11 mouse cellular contexts compared by ENCODE assay signal in the genomic region with DNA sequence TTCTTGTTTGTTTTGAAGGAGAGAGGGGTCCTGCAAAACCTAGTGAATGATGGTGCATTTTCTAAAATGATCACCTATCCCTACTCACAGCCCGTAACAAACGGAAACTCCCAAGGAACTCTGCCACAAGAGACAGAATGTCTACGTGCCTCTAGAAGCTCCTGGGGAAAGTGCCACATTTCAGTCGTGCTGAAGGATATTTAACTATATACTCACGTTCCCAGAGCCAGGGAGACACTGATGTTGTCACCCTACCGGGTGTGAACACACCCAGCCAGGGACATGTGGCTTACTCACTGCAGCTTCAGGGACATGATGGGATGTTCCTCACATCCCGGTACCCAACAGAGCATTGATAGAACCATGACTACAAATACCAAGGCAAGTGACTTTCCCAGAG.
DNase-seq lines count a peak whose midpoint lies in the region; ATAC-seq lines count a peak whose summit lies in the region.
"Had no signal": no experiment of that assay in that cellular context is flagged by ENCODE, and none has a peak within 500 bp of the region (broad histone marks: within the 10 kb centered on the region; RNA-seq: fewer than 3 reads in every experiment).

No protein-coding gene starts in this region.

- no peaks in the 10 kb centered on the region for H3K36me3 ChIP-seq in heart, embryonic 10.5 days
- no peaks in the 10 kb centered on the region for H3K36me3 ChIP-seq in lung, embryonic 16.5 days (ENCODE audit: control insufficient read depth, insufficient read depth, low read length)
- no peaks in the 10 kb centered on the region for H3K36me3 ChIP-seq in embryonic facial prominence, embryonic 14.5 days (ENCODE audit: control insufficient read depth, insufficient read depth, low read length)
- no peaks in the 10 kb centered on the region for H3K36me3 ChIP-seq in midbrain, embryonic 13.5 days
- H3K36me3 ChIP-seq: liver, embryonic 12.5 days had no signal

- 0 out of 2 replicates have a peak, but pooled peaks cover 16% of the 10 kb centered on the region for H3K4me1 ChIP-seq in heart, embryonic 10.5 days
- peaks cover 3% of the 10 kb centered on the region; the same call in 1 of the 2 replicates for H3K4me1 ChIP-seq in lung, embryonic 16.5 days (replicated peaks; ENCODE audit: control insufficient read depth, insufficient read depth, low read length)
- no peaks in the 10 kb centered on the region for H3K4me1 ChIP-seq in embryonic facial prominence, embryonic 14.5 days (ENCODE audit: control insufficient read depth, insufficient read depth, low read length)
- peaks cover 19% of the 10 kb centered on the region for H3K4me1 ChIP-seq in midbrain, embryonic 13.5 days (replicated peaks)
- H3K4me1 ChIP-seq: liver, embryonic 12.5 days had no signal

- 24% methylated on average over 7 of the region's 7 CpGs for WGBS in heart, embryonic 10.5 days
- WGBS in lung, embryonic 16.5 days, result 22% methylated on average over 7 of the region's 7 CpGs
- 27% methylated on average over 7 of the region's 7 CpGs for WGBS in embryonic facial prominence, embryonic 14.5 days
- 35% methylated on average over 7 of the region's 7 CpGs for WGBS in midbrain, embryonic 13.5 days

- DNase-seq in heart, embryonic 10.5 days (ENCODE audit: low spot score), result no peak
- DNase-seq in heart, adult 11 months, result no peak
- DNase-seq in lung, adult 18-20 months, result no peak
- DNase-seq in embryonic facial prominence, embryonic 14.5 days (ENCODE audit: low spot score), result no peak
- DNase-seq in c-Kit-positive CD71-positive TER-119-positive erythroid progenitor cells, embryonic 14.5 days (ENCODE audit: low spot score), result no peak
- DNase-seq: adrenal gland, postnatal 10 days had no signal

- no peaks in the 10 kb centered on the region for H3K9me3 ChIP-seq in heart, embryonic 10.5 days
- no peaks in the 10 kb centered on the region for H3K9me3 ChIP-seq in lung, embryonic 16.5 days (ENCODE audit: control insufficient read depth, low read length)
- no peaks in the 10 kb centered on the region for H3K9me3 ChIP-seq in embryonic facial prominence, embryonic 14.5 days (ENCODE audit: control insufficient read depth, low read length)
- H3K9me3 ChIP-seq in midbrain, embryonic 13.5 days, result no peaks in the 10 kb centered on the region
- H3K9me3 ChIP-seq: liver, embryonic 12.5 days had no signal

- H3K4me2 ChIP-seq in lung, embryonic 16.5 days (ENCODE audit: low read depth, low read length), result 0 out of 2 replicates have a peak overlapping the region, but pooled peaks have one; percentile 1
- H3K4me2 ChIP-seq in embryonic facial prominence, embryonic 14.5 days (ENCODE audit: low read depth, low read length), result peak overlapping the region; percentile 36; the same call in 1 of the 2 replicates
- H3K4me2 ChIP-seq in midbrain, embryonic 13.5 days (replicated peaks), result peak overlapping the region; percentile 44
- H3K4me2 ChIP-seq: liver, embryonic 12.5 days had no signal

- 0 out of 2 replicates have a peak, but pooled peaks cover 7% of the 10 kb centered on the region for H3K27me3 ChIP-seq in heart, embryonic 10.5 days (ENCODE audit: insufficient read depth, poor library complexity, severe bottlenecking)
- no peaks in the 10 kb centered on the region for H3K27me3 ChIP-seq in lung, embryonic 16.5 days (ENCODE audit: control insufficient read depth, insufficient read depth, low read depth, low read length)
- H3K27me3 ChIP-seq in embryonic facial prominence, embryonic 14.5 days (replicated peaks; ENCODE audit: control insufficient read depth, insufficient read depth, low read length), result no peaks in the 10 kb centered on the region
- peaks cover 13% of the 10 kb centered on the region; the same call in 1 of the 2 replicates for H3K27me3 ChIP-seq in midbrain, embryonic 13.5 days
- H3K27me3 ChIP-seq: liver, embryonic 12.5 days had no signal

- no peak overlapping the region for H3K9ac ChIP-seq in lung, embryonic 16.5 days (ENCODE audit: low read length)
- H3K9ac ChIP-seq in embryonic facial prominence, embryonic 14.5 days (ENCODE audit: low read depth, low read length), result no peak overlapping the region
- no peak overlapping the region for H3K9ac ChIP-seq in midbrain, embryonic 13.5 days (replicated peaks)
- H3K9ac ChIP-seq: liver, embryonic 12.5 days had no signal

- no peak overlapping the region for H3K27ac ChIP-seq in heart, embryonic 10.5 days
- H3K27ac ChIP-seq in lung, embryonic 16.5 days (ENCODE audit: low read length), result no peak overlapping the region
- no peak overlapping the region for H3K27ac ChIP-seq in embryonic facial prominence, embryonic 14.5 days (replicated peaks; ENCODE audit: low read depth, low read length)
- H3K27ac ChIP-seq in midbrain, embryonic 13.5 days, result peak overlapping the region; percentile 60
- H3K27ac ChIP-seq: liver, embryonic 12.5 days had no signal

- no peak for ATAC-seq in lung, embryonic 16.5 days (ENCODE audit: low read depth)
- no peak for ATAC-seq in embryonic facial prominence, embryonic 14.5 days (ENCODE audit: low read depth)
- ATAC-seq in midbrain, embryonic 13.5 days, result no peak
- no peak for ATAC-seq in activated CD4-positive, CD25-positive, alpha-beta regulatory T cell, adult 4 months
- ATAC-seq: inflammation-experienced regulatory T-cells, adult 6 months; liver, embryonic 12.5 days had no signal

- peak overlapping the region; percentile 31; the same call in 1 of the 2 replicates for H3K4me3 ChIP-seq in heart, embryonic 10.5 days
- no peak overlapping the region for H3K4me3 ChIP-seq in lung, embryonic 16.5 days (ENCODE audit: low read length)
- H3K4me3 ChIP-seq in embryonic facial prominence, embryonic 14.5 days (ENCODE audit: low read depth, low read length), result no peak overlapping the region
- H3K4me3 ChIP-seq in midbrain, embryonic 13.5 days (replicated peaks), result no peak overlapping the region
- H3K4me3 ChIP-seq: liver, embryonic 12.5 days had no signal
